Mouse (Mus musculus): ENCODE measurements around the gene Grm3. TPM values are rescaled to one million over a fixed set of nuclear protein-coding genes. Genes with fewer than 3 reads are reported as not detected.

Grm3 gene
- total and polyA plus RNA-seq, 3 experiments, result not detected

- Histone ChIP-seq H3K9me3 (replicated peaks; ENCODE audit: low read length) (no peaks in the 10 kb centered on the region), H3K4me2 (ENCODE audit: insufficient read depth, low read depth, poor library complexity, severe bottlenecking) (no peak overlapping the region), H3K79me2 (replicated peaks; ENCODE audit: control insufficient read depth, extremely low read depth, insufficient read depth, poor library complexity, severe bottlenecking) (no peaks in the 10 kb centered on the region), H3K4me3 (replicated peaks in 1 of 3; ENCODE audit: low read depth in 2 of 3, low read length in 2 of 3, poor library complexity in 1 of 3) (no peak overlapping the region), H3K27ac (ENCODE audit: insufficient read depth, low read depth) (no peak overlapping the region), H3K9ac (ENCODE audit: insufficient read depth, low read depth) (no peak overlapping the region), H3K36me3 (replicated peaks in 1 of 2; ENCODE audit: control insufficient read depth in 1 of 2, insufficient read depth in 1 of 2, low read length in 1 of 2) (no peaks in the 10 kb centered on the region), H3K4me1 (ENCODE audit: control insufficient read depth in 1 of 2, insufficient read depth in 2 of 2) (no peaks in the 10 kb centered on the region), H3K27me3 (replicated peaks) (no peaks in the 10 kb centered on the region)
- dilution Hi-C loops (cut with MboI; ENCODE audit: extremely low pct_ligation_motif_present, extremely low pct_unique_long_range_greater_than_20kb, low sequenced_read_pairs), result no loop called here
- TF ChIP-seq MEF2A (IDR thresholded peaks at IDR 0.05; ENCODE audit: borderline replicate concordance, low read depth, low read length), result no peak
- no peak for TF ChIP-seq RCOR1 (conservative IDR thresholded peaks at IDR 0.05; ENCODE audit: low read depth, low read length)
- TF ChIP-seq JUND (conservative IDR thresholded peaks at IDR 0.05; ENCODE audit: low read depth, low read length), result no peak
- no peak for DNase-seq (ENCODE audit: extremely low read depth)
- in situ Hi-C loops (cut with MboI; ENCODE audit: low pct_ligation_motif_present, low pct_unique_long_range_greater_than_20kb, low sequenced_read_pairs), result no loop called here
Measured at GRCm38 (mm10) chr5:9623095-9623459, 101.9 kb downstream of the Grm3 start.

GRCm38 (mm10) chr5:9622264-9623094 is 102.5 kb downstream of the Grm3 start:
- Histone ChIP-seq H3K4me1 (ENCODE audit: control insufficient read depth in 1 of 2, insufficient read depth in 2 of 2) (no peaks in the 10 kb centered on the region), H3K9me3 (replicated peaks; ENCODE audit: low read length) (no peaks in the 10 kb centered on the region), H3K4me3 (replicated peaks in 1 of 3; ENCODE audit: low read depth in 2 of 3, low read length in 2 of 3, poor library complexity in 1 of 3) (no peak overlapping the region), H3K9ac (ENCODE audit: insufficient read depth, low read depth) (no peak overlapping the region), H3K36me3 (replicated peaks in 1 of 2; ENCODE audit: control insufficient read depth in 1 of 2, insufficient read depth in 1 of 2, low read length in 1 of 2) (no peaks in the 10 kb centered on the region), H3K4me2 (ENCODE audit: insufficient read depth, low read depth, poor library complexity, severe bottlenecking) (no peak overlapping the region), H3K27ac (ENCODE audit: insufficient read depth, low read depth) (no peak overlapping the region), H3K27me3 (replicated peaks) (no peaks in the 10 kb centered on the region), H3K79me2 (replicated peaks; ENCODE audit: control insufficient read depth, extremely low read depth, insufficient read depth, poor library complexity, severe bottlenecking) (no peaks in the 10 kb centered on the region)
- dilution Hi-C loops (cut with MboI; ENCODE audit: extremely low pct_ligation_motif_present, extremely low pct_unique_long_range_greater_than_20kb, low sequenced_read_pairs), result no loop called here
- TF ChIP-seq CHD1 (IDR thresholded peaks at IDR 0.05; ENCODE audit: low read depth, low read length) (no peak), MEF2A (IDR thresholded peaks at IDR 0.05; ENCODE audit: borderline replicate concordance, low read depth, low read length) (no peak), IRF4 (IDR thresholded peaks at IDR 0.05; ENCODE audit: low read depth, low read length) (no peak), ETS1 (conservative IDR thresholded peaks at IDR 0.05; ENCODE audit: low read depth, low read length) (no peak), MAFK (IDR thresholded peaks at IDR 0.05; ENCODE audit: insufficient replicate concordance, low read length) (no peak)
- in situ Hi-C loops (cut with MboI; ENCODE audit: low pct_ligation_motif_present, low pct_unique_long_range_greater_than_20kb, low sequenced_read_pairs), result no loop called here
- no peak for DNase-seq (ENCODE audit: extremely low read depth)

- H3K4me1 ChIP-seq (ENCODE audit: control insufficient read depth in 1 of 2, insufficient read depth in 2 of 2), result no peaks in the 10 kb centered on the region
- H3K4me2 ChIP-seq (ENCODE audit: insufficient read depth, low read depth, poor library complexity, severe bottlenecking), result no peak overlapping the region
- in situ Hi-C loops (cut with MboI; ENCODE audit: low pct_ligation_motif_present, low pct_unique_long_range_greater_than_20kb, low sequenced_read_pairs), result no loop called here
- dilution Hi-C loops (cut with MboI; ENCODE audit: extremely low pct_ligation_motif_present, extremely low pct_unique_long_range_greater_than_20kb, low sequenced_read_pairs), result no loop called here
- no peak overlapping the region for H3K9ac ChIP-seq (ENCODE audit: insufficient read depth, low read depth)
- H3K4me3 ChIP-seq (replicated peaks in 1 of 3; ENCODE audit: low read depth in 2 of 3, low read length in 2 of 3, poor library complexity in 1 of 3), result no peak overlapping the region
- no peak for DNase-seq (ENCODE audit: extremely low read depth)
- no peak overlapping the region for H3K27ac ChIP-seq (ENCODE audit: insufficient read depth, low read depth)
- H3K9me3 ChIP-seq (replicated peaks; ENCODE audit: low read length), result no peaks in the 10 kb centered on the region
- no peaks in the 10 kb centered on the region for H3K36me3 ChIP-seq (replicated peaks in 1 of 2; ENCODE audit: control insufficient read depth in 1 of 2, insufficient read depth in 1 of 2, low read length in 1 of 2)
- no peaks in the 10 kb centered on the region for H3K27me3 ChIP-seq (replicated peaks)
- TF ChIP-seq SMC3 (IDR thresholded peaks at IDR 0.05; ENCODE audit: low read depth, low read length), result no peak
- TF ChIP-seq GABPA (IDR thresholded peaks at IDR 0.05; ENCODE audit: insufficient replicate concordance, low read depth, low read length), result no peak
- TF ChIP-seq KAT2A (IDR thresholded peaks at IDR 0.05; ENCODE audit: insufficient replicate concordance, low read length), result no peak
- TF ChIP-seq BHLHE40 (IDR thresholded peaks at IDR 0.05; ENCODE audit: low read depth, low read length), result no peak
- no peak for TF ChIP-seq MEF2A (IDR thresholded peaks at IDR 0.05; ENCODE audit: borderline replicate concordance, low read depth, low read length)
- no peak for TF ChIP-seq UBTF (IDR thresholded peaks at IDR 0.05; ENCODE audit: low read depth, low read length)
- no peak for TF ChIP-seq ZNF384 (IDR thresholded peaks at IDR 0.05; ENCODE audit: low read depth, low read length)
- TF ChIP-seq ZC3H11A (IDR thresholded peaks at IDR 0.05; ENCODE audit: low read depth, low read length), result no peak
- TF ChIP-seq HCFC1 (IDR thresholded peaks at IDR 0.05; ENCODE audit: low read depth, low read length), result no peak
- TF ChIP-seq MYC (IDR thresholded peaks at IDR 0.05; ENCODE audit: low read depth, low read length), result no peak
- TF ChIP-seq ELF1 (IDR thresholded peaks at IDR 0.05; ENCODE audit: low read depth, low read length), result no peak
- TF ChIP-seq MAZ (IDR thresholded peaks at IDR 0.05; ENCODE audit: low read depth, low read length), result no peak
- no peak for TF ChIP-seq IRF4 (IDR thresholded peaks at IDR 0.05; ENCODE audit: low read depth, low read length)
- TF ChIP-seq MXI1 (IDR thresholded peaks at IDR 0.05; ENCODE audit: low read depth, low read length), result no peak
- no peak for TF ChIP-seq SIN3A (IDR thresholded peaks at IDR 0.05; ENCODE audit: low read length)
- no peak for TF ChIP-seq JUND (conservative IDR thresholded peaks at IDR 0.05; ENCODE audit: low read depth, low read length)
- no peak for TF ChIP-seq MAFK (IDR thresholded peaks at IDR 0.05; ENCODE audit: insufficient replicate concordance, low read length)
- TF ChIP-seq EP300 (IDR thresholded peaks at IDR 0.05; ENCODE audit: low read length), result no peak
- no peak for TF ChIP-seq CTCF (conservative IDR thresholded peaks at IDR 0.05 in 1 of 2, IDR thresholded peaks at IDR 0.05 in 1 of 2; ENCODE audit: low read depth in 2 of 2, low read length in 2 of 2)
- H3K79me2 ChIP-seq (replicated peaks; ENCODE audit: control insufficient read depth, extremely low read depth, insufficient read depth, poor library complexity, severe bottlenecking), result no peaks in the 10 kb centered on the region
Measured at GRCm38 (mm10) chr5:9621417-9622067, 103.4 kb downstream of the Grm3 start.
